Mouse (Mus musculus) testis, postnatal 14 days (tissue): ENCODE results near the gene Tdgf1.
A peak's percentile ranks its signal among the peaks of the same experiment; 100 is the strongest.

Source experiments
- DNase-seq: peaks from one replicate; pipeline ENCODE4 v3.0.0; 2021; ENCODE audit warnings: low spot score

Gene Tdgf1

DNA sequence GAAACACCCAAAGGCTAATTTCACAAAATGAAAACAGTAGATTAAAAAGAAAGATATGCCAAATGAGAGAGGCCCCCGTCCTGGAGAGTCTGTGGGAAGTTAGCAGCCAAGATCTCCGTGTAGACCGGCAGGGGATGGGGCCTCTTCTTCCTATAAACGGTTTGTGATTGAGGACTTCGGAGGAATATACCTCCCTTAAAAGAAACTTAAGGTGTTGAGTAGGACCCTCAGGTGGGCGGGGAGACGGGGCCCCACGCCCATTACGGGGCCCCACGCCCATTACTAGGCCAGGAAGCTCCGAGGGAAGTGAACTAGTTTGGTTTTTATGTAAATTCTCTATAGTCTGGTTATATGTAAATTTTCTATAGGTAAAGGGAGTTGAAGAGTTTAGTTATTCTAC is at the start of gene Tdgf1:
Gene Tdgf1 (minus strand): TSS at position 233 of the 400 bp plus-strand sequence.
- DNase-seq: no peak

DNA sequence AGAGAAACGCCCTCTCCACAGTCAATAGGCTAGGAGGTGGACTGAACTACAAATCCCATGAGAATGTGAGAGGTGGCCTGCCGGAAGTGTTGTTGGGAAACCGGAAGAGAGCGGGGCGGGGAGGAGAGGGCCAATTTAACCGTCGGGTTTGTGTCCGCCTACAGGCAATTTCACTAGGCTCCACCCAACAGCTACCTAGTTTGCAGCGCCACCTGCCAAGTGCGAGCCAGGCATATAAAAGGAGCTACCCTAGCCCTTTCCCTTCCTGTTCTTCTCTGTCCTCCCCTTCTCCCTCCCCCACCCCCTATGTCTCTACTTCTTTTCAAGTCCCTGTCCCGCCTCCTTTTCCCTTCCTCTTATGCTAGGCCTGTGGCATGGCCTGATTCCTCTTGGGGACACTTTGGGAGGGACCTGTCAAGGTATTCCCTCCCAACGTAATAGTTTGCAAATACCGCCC is 48.8 kb upstream of the Tdgf1 start:
- DNase-seq: peak; percentile 82

DNA sequence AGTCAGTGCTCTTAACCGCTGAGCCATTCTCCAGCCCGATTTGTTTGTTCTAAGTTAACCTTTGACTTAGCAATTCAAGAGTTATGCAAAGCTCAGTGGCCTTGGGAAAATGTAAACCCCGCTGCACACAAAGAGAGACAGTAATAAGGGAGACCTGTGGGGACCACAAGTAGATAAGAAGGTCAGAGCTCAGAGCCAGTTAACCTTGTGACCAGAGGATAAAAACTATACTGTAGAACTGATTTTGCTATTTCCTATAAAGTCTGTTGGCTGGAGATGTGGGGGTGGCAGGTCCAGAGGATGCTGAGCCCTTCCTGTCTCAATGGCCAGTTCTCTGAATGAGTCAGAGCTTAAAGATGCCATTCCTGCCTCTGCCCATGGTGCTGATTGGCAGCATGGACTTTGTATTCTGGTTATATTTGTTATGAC is 47.3 kb upstream of the Tdgf1 start:
- DNase-seq: no peak

DNA sequence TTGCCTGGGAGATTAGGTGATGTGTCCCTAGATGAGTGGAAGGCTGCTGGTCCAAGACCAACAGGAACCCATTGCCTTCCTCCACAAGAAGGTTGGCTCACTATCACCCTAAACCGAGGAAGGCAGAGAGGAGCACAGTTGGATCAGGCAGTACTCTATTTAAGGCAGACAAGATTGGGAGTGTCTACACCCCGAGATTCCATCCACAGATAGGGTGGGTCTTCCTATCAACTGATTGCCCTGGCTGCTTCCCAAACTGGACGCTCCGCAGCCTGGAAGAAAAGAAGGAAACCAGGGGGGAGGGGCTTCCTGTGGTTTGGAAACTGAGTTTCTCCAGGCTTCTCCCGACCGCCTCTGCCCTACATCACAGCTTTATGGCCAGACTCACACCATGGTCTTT is 44.2 kb upstream of the Tdgf1 start, which contains the start of gene Rtp3:
Gene Rtp3 (minus strand): TSS at position 380 of the 400 bp plus-strand sequence.
- DNase-seq: no peak

DNA sequence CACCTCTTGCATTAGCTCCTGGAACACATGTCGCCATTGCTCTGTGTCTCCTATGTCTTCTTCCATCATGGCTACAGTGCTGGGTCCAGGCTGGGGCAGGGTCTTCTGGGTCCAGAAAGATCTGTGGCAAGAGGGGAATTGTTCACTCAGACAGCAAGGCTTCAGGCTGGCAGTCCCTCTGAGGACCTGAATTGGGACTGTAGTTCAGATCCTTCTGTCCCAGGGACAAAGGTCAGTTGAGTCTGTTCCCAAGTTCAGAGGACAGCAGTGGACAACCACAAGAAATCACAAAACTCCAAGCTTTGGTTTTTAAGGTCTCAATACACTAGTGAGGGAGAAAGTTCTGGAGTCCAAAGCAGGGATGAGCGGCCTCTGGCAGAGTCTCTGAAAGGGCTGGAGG is 43.6 kb upstream of the Tdgf1 start:
- DNase-seq: no peak

DNA sequence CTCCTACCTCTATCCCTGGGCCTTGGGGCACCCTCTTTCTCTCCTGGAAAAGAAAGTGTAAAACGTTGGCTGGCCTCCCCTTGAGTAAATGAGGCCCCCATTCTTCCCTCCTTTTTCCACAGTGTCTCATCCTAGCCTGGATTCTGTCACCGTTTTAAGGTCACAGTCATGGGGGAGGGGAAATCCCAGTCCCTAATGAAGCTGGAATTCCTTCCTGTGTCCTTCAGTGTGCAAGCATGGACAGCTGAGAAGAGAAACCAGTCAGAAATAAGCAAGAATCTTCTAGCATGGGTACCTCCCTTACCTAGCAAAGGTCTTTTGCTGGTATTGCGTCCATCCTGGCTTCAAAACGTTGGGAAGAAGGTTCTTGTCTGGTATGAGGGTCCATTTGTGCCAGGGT is 43.2 kb upstream of the Tdgf1 start:
- no peak for DNase-seq

DNA sequence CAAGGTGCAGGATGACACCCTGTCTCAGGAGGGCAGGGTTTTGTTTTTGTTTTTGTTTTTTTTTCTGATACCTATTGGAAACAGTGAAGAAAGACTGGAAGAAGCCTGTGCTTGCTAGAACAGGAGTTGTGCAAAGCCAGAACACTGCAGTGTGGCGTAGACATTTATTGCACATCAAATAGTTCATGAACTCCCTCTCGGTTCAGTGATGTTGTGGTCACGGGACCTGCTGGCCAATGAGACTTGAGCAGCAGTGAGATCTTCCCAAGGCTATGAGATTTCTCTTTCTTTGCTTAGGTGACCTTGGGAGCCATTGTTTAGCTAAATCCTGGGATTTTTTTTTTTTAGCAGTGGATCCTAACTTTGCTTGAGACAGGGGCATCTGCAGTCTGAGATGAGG is 42.1 kb upstream of the Tdgf1 start:
- no peak for DNase-seq

DNA sequence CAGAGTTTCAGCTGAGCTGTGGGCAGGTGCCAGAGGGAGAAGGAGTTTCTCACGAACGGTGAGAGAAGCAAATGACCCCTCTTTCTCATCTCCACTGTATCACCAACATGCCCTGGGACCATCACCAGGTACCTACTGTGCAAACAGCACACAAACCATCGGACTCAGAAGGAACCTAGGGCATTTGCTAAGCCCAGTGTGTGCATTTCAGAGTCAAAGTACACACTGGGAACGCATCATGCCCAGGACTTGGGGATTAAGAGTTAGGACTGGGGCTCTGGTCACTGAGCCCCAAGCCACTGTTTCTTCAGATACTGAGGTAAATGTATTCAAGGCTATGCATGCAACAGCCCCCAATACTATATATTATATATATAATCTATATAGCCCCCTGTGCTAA is 41.4 kb upstream of the Tdgf1 start:
- DNase-seq: no peak

DNA sequence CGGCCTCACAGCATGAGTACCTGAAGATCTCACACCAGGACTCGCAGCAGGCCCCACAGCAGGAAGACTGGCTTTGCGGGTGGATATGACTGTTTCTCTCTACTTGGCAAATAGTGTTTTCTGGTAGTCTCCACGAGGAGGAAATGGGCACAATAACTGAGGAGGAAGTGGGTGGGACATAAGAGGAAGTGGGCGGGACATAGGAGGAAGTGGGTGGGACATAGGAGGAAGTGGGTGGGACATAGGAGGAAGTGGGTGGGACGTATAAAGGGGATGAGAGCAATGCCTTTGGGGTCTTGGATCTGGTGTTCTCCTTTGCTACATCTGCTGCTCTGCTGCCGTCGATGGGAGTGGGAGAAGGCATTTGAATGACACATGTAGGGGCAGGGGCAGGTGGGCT is 40.0 kb upstream of the Tdgf1 start:
- DNase-seq: no peak

DNA sequence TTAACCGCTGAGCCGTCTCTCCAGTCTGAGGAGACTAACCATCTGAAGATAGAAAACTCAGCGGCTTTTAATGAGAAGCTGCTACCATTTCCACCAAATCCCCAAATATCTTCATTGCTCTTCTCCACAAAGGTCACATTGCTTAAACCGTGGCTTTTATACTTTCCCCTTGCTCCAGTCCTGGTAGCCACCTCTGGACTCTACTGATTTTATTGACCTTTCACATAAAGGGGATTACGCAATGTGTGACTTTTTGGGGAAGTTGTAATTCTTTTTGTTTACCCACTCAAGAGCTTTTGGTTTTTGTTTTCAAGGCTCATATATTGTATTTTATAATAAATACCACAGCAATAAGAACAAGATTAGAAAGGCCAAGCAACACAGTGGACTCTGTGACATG is 39.6 kb upstream of the Tdgf1 start:
- DNase-seq: no peak

DNA sequence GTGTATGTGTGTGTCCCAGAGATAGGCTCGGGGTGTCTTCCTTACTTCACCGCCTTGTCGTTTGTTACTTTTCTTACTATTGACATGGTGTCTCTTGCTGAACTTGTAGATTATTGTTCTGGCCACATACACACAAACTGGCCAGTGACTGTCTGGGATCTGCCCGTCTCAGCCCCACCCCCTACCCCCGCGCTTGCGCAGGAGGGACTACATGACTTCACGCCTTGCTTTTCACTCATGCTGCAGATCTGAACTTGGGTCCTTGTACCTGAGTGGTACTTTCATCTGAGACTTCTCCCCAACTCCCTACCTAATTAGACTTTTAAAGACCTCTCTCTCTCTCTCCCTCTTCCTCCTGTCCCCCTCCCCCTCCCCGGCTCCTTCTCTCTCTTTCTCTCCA is 38.1 kb upstream of the Tdgf1 start:
- DNase-seq: no peak

DNA sequence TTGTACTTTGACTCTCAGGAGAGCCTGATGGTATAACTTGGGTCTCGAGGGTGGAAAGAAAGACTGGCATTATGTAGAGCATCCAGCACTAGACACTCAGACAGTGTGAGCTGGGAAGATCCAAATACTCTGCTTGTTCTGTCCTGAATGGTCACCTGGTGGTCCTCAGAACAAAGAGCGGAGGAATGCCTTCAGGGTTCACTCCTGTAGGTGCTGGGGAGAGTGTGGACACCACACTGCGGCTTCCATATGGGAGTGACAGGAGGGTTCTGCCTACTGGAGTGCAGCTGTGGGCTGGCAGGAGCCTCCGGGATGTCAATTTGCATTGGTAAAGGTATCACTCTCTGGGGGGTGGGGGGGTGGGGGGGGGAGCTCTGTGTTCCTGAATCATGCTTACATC is 36.4 kb upstream of the Tdgf1 start:
- no peak for DNase-seq

DNA sequence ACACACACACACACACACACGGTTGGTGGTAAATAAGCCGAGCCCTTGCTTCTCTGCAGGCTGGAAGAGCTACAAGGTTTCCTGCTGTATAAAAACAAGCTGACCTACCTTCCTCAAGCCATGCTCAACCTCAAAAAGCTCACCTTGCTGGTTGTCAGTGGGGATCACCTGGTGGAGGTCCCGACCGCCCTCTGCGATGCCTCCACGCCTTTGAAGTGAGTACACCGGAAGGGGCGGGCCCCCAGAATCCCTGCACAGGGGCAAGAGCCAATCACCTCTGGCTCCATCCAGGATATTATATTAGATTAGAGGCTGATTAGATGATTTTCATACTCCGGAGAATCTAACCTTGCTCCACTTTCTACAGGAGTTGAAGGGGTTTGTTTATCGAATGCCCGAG is 33.5 kb upstream of the Tdgf1 start:
- DNase-seq: peak; percentile 68

DNA sequence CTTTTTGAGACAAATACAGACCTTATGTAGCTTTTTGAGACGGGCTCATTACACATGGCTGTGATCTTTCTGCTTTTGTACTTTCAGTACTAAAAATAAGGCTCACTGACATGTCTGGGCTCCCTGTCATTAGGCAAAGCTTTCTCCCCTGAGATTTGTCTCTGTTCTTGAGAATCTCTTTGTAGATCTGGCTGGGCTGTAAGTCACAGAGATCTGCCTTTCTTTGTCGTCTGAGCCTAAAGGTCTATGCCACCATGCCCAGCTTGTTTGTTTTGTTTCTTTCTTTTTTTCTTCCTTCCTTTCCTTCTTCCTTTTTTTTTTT is 19.9 kb upstream of the Tdgf1 start:
- DNase-seq: no peak

DNA sequence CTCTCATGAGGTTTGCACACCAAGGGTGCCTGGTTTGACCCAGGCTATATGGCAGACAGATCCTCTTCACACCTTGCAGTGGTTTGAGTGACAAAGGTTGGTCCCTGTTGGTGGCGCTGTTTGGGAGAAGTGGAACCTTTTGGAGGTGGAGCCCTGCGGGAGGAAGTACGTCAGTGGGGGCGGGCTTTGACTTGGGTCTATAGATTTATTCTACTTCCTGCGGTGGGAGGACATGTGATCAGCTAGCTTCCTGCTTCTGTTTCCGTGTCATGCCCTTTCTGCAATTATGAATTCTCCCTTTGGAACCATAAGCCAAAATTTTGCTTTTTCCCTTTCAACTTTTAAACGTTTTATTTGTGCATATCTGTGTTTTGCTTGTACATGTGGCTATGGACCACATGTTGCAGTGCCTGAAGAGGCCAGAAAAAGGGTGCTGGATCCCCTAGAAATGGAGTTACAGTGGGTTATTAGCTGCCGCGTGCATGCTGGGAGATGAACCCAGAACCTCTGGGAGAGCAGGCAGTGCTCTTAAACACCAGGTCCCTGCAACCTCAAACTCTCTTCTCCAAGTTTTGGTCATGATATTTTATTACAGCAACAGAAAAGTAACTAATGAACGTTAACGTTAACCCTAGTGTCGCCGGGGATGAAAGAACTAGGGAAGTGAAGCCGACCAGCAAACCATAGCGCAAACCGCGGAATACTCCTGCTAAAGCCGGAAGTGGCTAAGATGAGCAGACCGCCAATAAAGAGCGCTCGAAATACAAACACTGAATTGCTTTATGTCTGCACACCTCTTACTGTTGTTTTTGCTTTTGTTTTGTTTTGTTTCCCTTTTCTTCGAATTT is 19.3 kb upstream of the Tdgf1 start:
- DNase-seq: peak; percentile 85

DNA sequence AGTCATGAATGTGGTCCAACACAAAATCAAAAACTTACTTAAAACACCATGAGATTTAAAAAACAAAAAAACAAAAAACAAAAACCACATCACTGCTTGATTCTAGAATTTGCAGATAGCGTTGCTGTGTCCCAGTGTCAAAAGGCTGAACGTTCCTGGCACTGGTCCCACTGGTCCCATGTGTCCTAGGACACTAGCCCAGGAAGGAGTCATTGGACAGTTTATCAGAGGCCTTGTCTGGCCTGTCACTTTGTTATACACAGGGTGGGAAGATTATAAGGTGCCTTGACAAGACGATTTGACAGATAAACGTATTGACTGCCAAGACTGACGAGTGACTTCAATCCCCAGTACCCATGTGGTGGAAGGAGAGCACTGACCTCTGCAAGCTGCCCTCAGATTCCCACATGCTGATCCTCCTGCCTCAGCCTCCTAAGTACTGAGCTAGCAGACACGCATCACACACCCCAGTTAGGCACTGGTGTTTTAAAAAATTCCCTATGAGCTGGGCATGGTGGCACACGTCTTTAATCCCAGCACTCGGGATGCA is 17.7 kb upstream of the Tdgf1 start:
- no peak for DNase-seq

DNA sequence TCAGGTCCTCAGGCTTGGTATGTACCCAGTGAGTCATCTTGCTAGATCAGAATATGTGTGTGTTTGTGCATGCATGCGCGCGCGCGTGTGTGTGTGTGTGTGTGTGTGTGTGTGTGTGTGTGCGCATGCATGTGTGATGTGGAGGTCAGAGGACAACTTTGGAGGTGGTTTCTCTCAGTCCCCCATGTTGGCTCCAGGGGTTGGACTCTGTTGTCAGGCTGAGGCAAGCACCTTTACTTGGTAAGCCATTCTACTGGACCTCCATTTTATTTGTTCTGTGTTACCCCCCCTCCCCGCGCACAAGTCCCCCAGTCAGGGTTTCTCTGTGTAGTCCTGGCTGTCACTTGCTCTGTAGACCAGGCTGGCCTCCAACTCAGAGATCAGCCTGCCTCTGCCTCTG is 15.4 kb upstream of the Tdgf1 start:
- DNase-seq: no peak

DNA sequence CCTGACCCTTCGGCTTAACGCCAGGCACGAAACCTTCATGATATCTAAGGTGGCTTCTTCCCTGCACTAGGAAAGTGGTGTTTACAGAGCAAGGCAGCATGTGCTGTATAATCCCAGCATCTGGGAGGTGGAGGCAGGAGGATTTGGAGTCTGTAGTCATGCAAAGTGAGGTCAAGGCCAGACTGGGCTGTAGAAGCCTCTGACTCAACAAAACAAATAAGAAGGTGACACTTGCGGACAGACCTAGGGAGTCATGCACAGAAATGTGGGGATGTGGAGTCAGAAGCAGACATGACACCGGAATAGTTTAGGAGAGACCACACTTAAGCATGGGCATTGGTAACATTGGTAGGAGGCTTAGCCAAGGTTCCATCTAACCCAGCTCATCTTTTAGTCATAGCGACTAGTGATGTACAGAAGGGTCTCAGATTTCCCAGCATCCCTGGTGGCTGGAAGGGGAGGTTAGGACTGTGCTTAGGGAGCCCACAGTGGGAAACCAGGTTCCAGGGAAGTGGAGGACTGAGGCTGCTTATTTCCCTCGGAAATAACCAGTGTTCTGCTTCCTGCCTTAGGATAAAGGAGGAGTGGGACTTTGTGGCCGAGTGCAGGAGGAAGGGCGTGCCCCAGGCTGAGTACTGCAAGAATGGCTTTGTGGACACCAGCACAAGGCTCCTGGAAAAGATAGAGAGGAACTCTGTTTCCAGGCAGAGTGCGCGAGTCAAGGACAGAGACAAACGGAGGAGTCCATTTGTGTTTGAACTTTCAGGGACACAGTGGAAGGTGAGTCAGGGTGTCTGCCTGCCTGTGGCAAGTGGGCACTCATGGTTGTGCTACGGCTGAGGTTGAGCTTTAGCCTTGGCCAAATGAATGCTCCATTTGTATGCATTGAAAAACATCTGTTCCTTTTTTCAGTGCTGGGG is 14.5 kb upstream of the Tdgf1 start:
- no peak for DNase-seq

DNA sequence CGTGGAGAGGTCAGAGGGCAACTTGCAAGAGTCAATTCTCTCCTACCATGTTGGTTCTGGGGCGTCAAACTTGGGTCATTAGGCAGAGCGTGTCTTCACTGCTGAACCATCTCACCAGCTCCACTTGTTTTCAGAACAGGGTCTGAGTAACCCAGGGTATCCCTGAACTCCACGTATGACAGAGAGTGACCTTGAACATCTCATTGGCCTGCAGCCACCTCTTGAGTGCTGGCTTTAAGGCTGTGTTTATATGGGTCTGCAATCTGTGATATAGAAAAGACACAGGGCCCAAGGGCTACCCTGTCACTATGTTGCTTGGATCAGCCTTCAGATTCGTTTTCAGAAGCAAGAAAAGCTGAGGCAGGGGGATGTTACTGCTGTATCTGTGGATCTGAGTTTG is 13.7 kb upstream of the Tdgf1 start:
- no peak for DNase-seq

DNA sequence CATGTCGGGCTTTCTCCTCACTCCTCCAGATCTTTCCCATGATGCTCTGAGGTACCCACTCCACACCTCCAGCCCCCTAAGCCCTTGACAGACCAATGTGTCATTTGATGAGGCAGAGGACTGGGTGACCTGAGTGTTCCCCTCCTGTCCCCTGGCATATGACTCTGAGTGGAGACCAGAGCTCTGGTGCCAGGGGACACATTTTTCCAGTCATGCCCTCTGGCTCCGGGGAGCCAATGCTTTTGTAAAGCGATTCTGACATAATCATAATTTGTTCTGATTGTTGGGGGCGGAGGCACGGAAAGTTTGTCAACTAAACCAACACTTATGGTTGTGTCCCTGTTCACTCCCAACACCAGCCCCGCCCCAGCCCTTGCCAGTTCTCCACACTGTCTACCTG is 10.0 kb upstream of the Tdgf1 start:
- no peak for DNase-seq

DNA sequence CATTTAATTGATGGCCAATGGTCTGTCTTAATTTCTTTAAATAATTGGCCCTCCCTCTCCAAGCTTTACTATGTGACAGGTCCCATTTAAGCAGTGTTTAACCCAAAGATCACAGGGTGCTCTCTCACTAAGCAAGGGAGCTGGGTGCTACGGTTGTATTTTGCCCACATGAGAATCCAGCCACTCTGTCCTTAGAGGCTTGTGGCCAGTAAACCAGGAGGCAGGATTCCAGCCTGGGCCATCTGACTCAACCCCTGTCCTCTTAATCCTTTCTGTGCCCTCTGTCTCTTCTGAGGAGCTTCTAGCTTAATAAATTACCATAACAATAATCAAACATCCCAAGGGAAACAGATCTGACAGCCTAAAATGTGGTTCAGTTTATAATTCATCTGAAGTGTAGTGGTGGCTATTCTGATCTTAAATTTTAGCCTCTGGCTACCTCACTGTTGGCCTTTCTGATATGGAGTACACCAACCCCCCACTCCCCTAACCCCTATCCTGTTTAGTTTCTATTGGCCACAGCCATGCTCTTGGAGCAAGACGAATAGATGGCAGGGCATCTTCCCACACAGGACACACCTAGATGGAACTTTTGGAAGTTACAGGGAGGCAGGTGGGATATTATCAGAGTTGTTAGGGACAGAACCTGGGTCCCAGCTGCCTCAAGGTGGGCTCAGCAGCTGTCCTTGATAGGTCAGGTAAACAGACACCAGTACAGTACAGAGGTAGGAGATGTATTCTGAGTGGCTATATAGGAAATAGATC is 8.9 kb upstream of the Tdgf1 start:
- no peak for DNase-seq
